Mouse (Mus musculus): Measurements from ENCODE around the gene Rhox6. TPM values are rescaled to one million over a fixed set of nuclear protein-coding genes. Genes with fewer than 3 reads are reported as not detected.

Gene Rhox6
- under 1 TPM in 1 of 2 experiments, not detected in 1; 0.39 TPM for polyA plus RNA-seq (2017; shearing (Covaris generic))

DNA sequence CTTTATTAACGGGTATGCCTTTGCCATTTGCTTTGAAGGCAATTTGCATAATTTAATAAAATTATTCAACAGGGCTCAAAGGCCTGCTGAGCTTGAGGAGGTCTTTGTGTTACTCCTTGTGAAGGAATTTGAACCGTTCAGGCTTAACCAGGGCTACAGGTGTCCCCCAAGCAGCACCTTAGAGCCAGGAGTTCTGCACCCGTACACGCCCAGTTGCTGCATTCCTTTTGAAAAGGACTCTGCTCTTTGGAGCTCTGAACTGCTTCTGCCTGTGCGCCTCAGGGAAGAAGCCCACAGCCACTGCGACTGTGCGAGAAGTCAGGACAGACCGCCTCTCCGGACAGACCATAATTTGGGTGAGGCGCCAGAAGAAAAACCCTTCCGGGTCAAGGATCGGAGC lies at the start of gene Rhox6:
Gene Rhox6, plus strand, starts transcription at position 301 of the 400 bp plus-strand sequence.

DNA sequence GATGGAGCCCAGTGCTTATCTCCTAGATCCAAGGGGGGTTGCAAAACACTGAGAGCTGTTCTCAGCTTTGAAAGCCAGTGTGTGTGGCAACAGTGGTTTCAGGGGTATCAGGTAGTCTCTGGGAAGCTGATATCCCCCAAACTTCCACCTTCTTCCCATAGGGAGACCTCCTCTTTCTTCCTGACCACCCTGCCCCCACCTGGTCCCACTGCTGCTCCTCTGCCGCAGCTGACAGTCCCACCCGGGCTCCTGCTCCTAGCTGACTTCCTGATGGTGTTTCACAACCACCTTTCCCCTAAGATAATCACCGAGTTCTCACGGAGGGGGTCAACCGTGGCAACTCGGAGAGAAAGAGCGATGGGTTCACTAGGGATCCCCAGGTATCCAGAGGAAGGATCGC lies 4.7 kb downstream of the Rhox6 start, which contains the start of gene Rhox7a:
Gene Rhox7a, plus strand, starts transcription at position 301 of the 400 bp plus-strand sequence.

DNA sequence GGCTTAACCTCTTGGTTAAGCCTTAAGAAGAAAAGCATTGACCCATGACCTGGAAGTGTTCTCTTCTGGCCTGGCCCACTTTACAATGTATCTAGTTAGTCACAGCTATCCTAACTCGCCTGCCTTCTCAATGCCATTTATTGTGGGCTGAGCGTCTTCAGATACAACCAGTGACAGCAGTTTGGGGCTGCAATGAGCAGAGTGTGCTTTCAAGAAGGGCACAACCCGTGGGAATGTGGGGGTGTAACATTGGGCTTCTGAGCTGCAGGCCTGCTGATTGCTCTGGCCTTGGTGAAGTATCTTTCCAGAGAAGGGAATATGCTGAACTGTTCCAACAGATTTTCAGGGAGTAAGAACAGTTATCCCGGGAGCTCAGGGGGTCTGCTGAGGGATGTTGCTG lies 52.1 kb downstream of the Rhox6 start, which contains the start of gene Rhox8:
Gene Rhox8, minus strand, starts transcription at position 101 of the 400 bp plus-strand sequence.

Other genes with a start within 250 kb of the Rhox6 start
- not detected for gene Rhox3f, start 245.9 kb upstream of the Rhox6 start, polyA plus RNA-seq (2017; shearing (Covaris generic))
- gene Rhox4f, start 219.2 kb upstream of the Rhox6 start, polyA plus RNA-seq (2017; shearing (Covaris generic)) = not detected
- not detected for gene Rhox3g, start 198.3 kb upstream of the Rhox6 start, polyA plus RNA-seq (2017; shearing (Covaris generic))
- not detected for gene Rhox2g, start 183.4 kb upstream of the Rhox6 start, polyA plus RNA-seq (2017; shearing (Covaris generic))
- gene Rhox4g, start 175.6 kb upstream of the Rhox6 start, polyA plus RNA-seq (2017; shearing (Covaris generic)) = not detected
- not detected for gene Rhox3h, start 158.1 kb upstream of the Rhox6 start, polyA plus RNA-seq (2017; shearing (Covaris generic))
- gene Rhox2h, start 153.6 kb upstream of the Rhox6 start, polyA plus RNA-seq (2017; shearing (Covaris generic)) = not detected
- not detected for gene Rhox5, start 22.1 kb upstream of the Rhox6 start, polyA plus RNA-seq (2017; shearing (Covaris generic))
- gene Rhox7a, start 4.8 kb downstream of the Rhox6 start, polyA plus RNA-seq (2017; shearing (Covaris generic)) = 1 to 10 TPM in 1 of 2 experiments, under 1 TPM in 1; 0.34 to 1.2 TPM
- gene Rhox8, start 52.0 kb downstream of the Rhox6 start, polyA plus RNA-seq (2017; shearing (Covaris generic)) = not detected
- gene Rhox7b, start 70.3 kb downstream of the Rhox6 start, polyA plus RNA-seq (2017; shearing (Covaris generic)) = under 1 TPM in 1 of 2 experiments, not detected in 1; 0.24 TPM
- under 1 TPM; 0.12 to 0.67 TPM for gene Rhox9, start 74.9 kb downstream of the Rhox6 start, polyA plus RNA-seq (2017; shearing (Covaris generic))
- 1 to 10 TPM in 1 of 2 experiments, under 1 TPM in 1; 0.18 to 1.2 TPM for gene Btg1-ps1, start 191.9 kb downstream of the Rhox6 start, polyA plus RNA-seq (2017; shearing (Covaris generic))
- 1 to 10 TPM in 1 of 2 experiments, not detected in 1; 1.1 TPM for gene Btg1-ps2, start 216.2 kb downstream of the Rhox6 start, polyA plus RNA-seq (2017; shearing (Covaris generic))
- gene Rhox10, start 239.6 kb downstream of the Rhox6 start, polyA plus RNA-seq (2017; shearing (Covaris generic)) = not detected

All from inflammation-experienced regulatory T-cells (primary cell).